Mouse (Mus musculus): ENCODE results near the gene Tdrd6. TPM values are rescaled to one million over a fixed set of nuclear protein-coding genes. Genes with fewer than 3 reads are reported as not detected.
A peak's percentile ranks its signal among the peaks of the same experiment; 100 is the strongest.

The Tdrd6 gene
- polyA plus RNA-seq, 1 experiment from 2014 or later: 0.33 TPM

DNA sequence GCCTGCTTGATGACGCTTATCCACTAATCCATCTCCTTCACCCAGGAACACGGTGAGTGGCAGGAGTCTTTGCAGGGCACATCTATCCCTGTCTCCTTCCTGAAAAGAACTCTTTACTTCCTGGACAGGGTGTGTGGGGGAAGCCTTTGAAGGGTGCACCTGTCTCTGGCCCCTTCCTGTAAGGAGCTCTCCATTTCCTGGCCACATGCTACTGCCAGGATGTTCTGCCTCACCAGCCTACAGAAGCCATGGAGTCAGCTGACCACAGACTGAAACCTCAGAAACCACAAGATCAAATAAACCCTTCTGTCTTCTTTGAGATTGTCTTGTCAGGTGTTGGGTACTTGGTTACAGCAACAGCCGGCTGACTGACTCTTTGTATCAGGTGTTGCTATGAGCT lies 15.0 kb upstream of the Tdrd6 start:
- Histone ChIP-seq H3K9ac (no peak overlapping the region), H3K4me3 (no peak overlapping the region), H3K4me2 (replicated peaks) (no peak overlapping the region), H3K4me1 (no peaks in the 10 kb centered on the region), H3K36me3 (peaks cover 44% of the 10 kb centered on the region), H3K27me3 (replicated peaks) (no peaks in the 10 kb centered on the region), H3K27ac (no peak overlapping the region), H3K9me3 (no peaks in the 10 kb centered on the region)
- 93% methylated on average over 3 of the region's 3 CpGs for WGBS
- no peak for ATAC-seq (ENCODE audit: low FRiP score, low read depth)

DNA sequence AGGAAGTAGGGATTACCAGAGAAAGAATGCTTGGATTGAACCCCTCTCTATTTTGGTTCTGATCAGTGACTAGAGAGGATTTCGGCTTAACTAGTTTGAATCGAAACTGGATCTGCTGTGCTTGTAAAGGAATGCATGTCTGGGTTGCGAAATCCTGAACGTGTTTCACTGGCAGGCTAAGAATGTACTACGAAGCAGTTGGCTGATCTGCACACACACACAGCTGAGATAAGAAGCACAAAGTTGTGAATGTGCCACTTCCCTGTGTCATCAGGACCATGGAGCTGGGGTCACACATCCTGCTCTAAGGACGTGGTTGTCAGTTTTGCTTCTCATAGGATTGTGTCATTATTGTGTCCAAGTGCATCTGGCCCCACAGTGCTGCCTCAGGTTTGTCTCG lies 14.3 kb upstream of the Tdrd6 start:
- H3K4me2 ChIP-seq (replicated peaks): no peak overlapping the region
- no peaks in the 10 kb centered on the region for H3K4me1 ChIP-seq
- no peak for ATAC-seq (ENCODE audit: low FRiP score, low read depth)
- H3K27ac ChIP-seq: no peak overlapping the region
- H3K27me3 ChIP-seq (replicated peaks): no peaks in the 10 kb centered on the region
- no peak overlapping the region for H3K9ac ChIP-seq
- H3K4me3 ChIP-seq: no peak overlapping the region
- WGBS: 89% methylated on average over 7 of the region's 7 CpGs
- H3K9me3 ChIP-seq: no peaks in the 10 kb centered on the region
- H3K36me3 ChIP-seq: peaks cover 42% of the 10 kb centered on the region

DNA sequence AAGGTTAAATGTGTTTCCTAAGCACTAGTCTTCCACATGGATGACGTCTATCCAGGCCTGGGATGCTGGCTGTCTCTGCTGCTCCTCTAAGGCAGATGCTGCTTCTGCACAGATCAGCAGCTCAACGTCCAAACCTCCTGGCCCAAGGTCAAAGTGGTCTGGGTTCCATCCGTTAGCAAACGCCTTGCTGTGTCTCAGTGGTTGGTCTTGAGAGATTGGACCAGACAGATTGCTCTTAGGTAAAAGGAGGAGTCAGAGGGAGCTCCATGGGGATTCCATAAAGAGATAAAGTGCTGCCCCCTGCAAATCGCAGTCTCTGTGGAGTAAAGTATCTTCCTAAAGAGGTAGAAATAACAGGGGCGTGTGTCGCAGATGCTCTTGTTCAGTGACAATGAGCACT lies 13.1 kb upstream of the Tdrd6 start:
- ATAC-seq (ENCODE audit: low FRiP score, low read depth): no peak
- no peaks in the 10 kb centered on the region for H3K27me3 ChIP-seq (replicated peaks)
- peaks cover 42% of the 10 kb centered on the region for H3K36me3 ChIP-seq
- no peak overlapping the region for H3K4me3 ChIP-seq
- H3K9ac ChIP-seq: no peak overlapping the region
- no peaks in the 10 kb centered on the region for H3K4me1 ChIP-seq
- WGBS: 75% methylated on average over 7 of the region's 7 CpGs
- no peak overlapping the region for H3K4me2 ChIP-seq (replicated peaks)
- H3K9me3 ChIP-seq: no peaks in the 10 kb centered on the region
- no peak overlapping the region for H3K27ac ChIP-seq

DNA sequence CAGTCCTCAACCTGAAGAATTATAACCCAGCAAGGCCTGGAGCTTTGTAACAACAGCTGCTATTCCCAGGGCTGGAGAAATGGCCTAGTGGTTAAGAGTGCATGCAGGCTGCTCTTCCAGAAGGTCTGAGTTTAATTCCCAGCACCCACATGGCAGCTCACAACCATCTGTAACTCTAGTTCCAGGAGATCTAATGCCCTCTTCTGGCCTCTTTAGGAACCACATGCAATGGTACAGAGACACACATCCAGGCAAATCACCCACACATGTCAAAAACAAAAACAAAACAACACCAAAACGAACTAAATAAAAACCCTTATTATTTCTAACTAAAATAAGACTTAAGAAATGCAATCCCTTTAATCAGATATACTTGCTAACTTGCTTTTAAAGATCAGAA lies 10.7 kb upstream of the Tdrd6 start:
- H3K4me2 ChIP-seq (replicated peaks): no peak overlapping the region
- H3K4me1 ChIP-seq: no peaks in the 10 kb centered on the region
- H3K4me3 ChIP-seq: no peak overlapping the region
- H3K9ac ChIP-seq: no peak overlapping the region
- 0 out of 2 replicates have a peak, but pooled peaks cover 4% of the 10 kb centered on the region for H3K9me3 ChIP-seq
- no peak overlapping the region for H3K27ac ChIP-seq
- no peak for ATAC-seq (ENCODE audit: low FRiP score, low read depth)
- no peaks in the 10 kb centered on the region for H3K27me3 ChIP-seq (replicated peaks)
- WGBS: 86% methylated on average over 1 of the region's 1 CpGs
- H3K36me3 ChIP-seq: peaks cover 37% of the 10 kb centered on the region

DNA sequence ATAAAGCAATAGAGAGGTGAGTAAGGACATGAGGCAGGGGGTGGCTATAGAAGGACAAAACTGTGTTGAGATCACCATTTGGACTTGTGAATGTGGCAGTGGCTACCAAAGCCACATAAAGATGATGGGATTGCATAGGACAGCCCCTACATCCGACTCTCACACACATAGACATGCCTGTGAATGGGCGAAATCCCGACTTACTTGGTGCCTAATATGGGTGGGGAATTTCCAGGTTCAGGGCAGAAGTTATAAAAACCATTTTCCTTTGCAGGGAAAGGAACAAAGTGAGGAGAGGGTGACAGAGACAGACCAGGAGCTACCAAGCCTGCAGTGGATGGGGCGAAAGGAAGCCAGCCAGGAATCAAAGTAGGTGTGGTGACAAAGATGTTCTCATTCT lies 7.0 kb upstream of the Tdrd6 start:
- no peaks in the 10 kb centered on the region for H3K27me3 ChIP-seq (replicated peaks)
- H3K4me2 ChIP-seq (replicated peaks): no peak overlapping the region
- H3K36me3 ChIP-seq: peaks cover 5% of the 10 kb centered on the region; the same call in 1 of the 2 replicates
- 0 out of 2 replicates have a peak, but pooled peaks cover 4% of the 10 kb centered on the region for H3K9me3 ChIP-seq
- H3K4me3 ChIP-seq: no peak overlapping the region
- no peak for ATAC-seq (ENCODE audit: low FRiP score, low read depth)
- 95% methylated on average over 4 of the region's 4 CpGs for WGBS
- no peak overlapping the region for H3K9ac ChIP-seq
- H3K4me1 ChIP-seq: no peaks in the 10 kb centered on the region
- H3K27ac ChIP-seq: no peak overlapping the region

DNA sequence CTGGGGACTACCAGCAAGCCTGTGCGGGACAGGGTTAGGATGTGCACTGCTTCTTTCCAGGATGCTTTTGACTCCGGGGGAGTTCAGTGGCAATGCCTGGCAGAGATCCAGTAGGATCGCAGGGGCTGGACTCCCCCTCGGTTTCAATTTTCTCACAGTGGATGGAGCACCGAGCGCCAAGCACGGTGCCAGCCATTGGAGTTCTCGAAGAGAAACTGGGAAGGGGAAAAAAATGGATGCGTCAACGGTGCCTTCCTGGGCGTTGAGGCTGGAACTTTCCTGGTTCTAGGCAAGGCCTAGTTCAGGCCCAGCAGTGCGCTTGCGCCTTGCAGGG lies 295 bp upstream of the Tdrd6 start:
- Histone ChIP-seq H3K4me3 (peak overlapping the region; percentile 39), H3K4me1 (peaks cover 14% of the 10 kb centered on the region), H3K9ac (no peak overlapping the region), H3K36me3 (no peaks in the 10 kb centered on the region), H3K27me3 (replicated peaks) (peaks cover 35% of the 10 kb centered on the region), H3K4me2 (replicated peaks) (peak overlapping the region; percentile 85), H3K9me3 (0 out of 2 replicates have a peak, but pooled peaks cover 9% of the 10 kb centered on the region), H3K27ac (no peak overlapping the region)
- ATAC-seq (ENCODE audit: low FRiP score, low read depth): no peak; the same call in 1 of the 2 replicates
- 43% methylated on average over 13 of the region's 13 CpGs for WGBS

DNA sequence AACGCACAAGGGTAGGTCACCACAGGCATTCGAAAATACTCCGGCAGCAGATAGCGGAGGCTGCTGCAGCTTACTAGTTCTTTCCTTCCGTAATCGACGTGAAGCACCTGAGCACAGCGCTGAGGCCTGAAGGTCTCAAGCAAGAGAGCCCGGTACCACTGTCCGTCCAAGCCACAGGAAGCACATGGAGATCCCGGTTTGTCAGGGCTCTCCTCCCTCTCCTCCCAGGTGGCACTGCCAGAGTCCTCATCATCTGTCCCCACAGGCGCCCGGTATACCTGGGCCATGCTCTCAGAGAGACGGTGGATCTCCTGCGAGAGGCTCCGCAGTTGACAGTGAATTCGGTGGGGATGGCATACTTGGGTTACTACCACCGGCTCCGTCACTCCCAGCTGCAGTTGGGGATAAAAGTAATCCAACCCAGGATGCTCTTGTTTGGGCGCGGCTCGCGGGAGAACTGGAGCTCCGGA lies 1.0 kb downstream of the Tdrd6 start:
- Histone ChIP-seq H3K27ac (no peak overlapping the region), H3K36me3 (no peaks in the 10 kb centered on the region), H3K27me3 (replicated peaks) (peaks cover 35% of the 10 kb centered on the region), H3K4me3 (peak overlapping the region; percentile 39), H3K9me3 (0 out of 2 replicates have a peak, but pooled peaks cover 9% of the 10 kb centered on the region), H3K9ac (no peak overlapping the region), H3K4me1 (peaks cover 14% of the 10 kb centered on the region), H3K4me2 (replicated peaks) (peak overlapping the region; percentile 85)
- ATAC-seq (ENCODE audit: low FRiP score, low read depth): no peak
- WGBS: 21% methylated on average over 24 of the region's 24 CpGs

DNA sequence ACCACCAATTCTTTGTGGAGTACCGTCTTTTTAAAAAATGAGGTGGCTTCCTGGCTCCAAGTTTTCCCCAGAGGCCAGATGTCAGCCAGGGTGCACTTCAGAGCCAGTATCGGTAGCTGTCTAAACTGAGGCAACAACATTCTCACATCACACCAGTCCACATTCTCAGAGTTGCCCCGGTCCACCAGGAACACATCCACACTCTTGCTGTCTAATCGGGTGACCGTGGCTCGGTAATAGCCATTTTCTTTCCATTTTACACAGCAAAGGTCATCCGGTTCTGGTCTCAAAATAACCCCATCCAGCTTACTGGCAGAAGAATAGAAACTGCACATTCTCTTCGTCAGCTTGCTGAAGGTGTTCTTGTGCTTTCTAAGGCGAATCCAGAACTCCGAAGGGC lies 1.9 kb downstream of the Tdrd6 start:
- 89% methylated on average over 10 of the region's 10 CpGs for WGBS
- H3K9ac ChIP-seq: no peak overlapping the region
- peaks cover 35% of the 10 kb centered on the region for H3K27me3 ChIP-seq (replicated peaks)
- H3K27ac ChIP-seq: no peak overlapping the region
- H3K4me2 ChIP-seq (replicated peaks): no peak overlapping the region
- no peaks in the 10 kb centered on the region for H3K36me3 ChIP-seq
- ATAC-seq (ENCODE audit: low FRiP score, low read depth): no peak
- no peak overlapping the region for H3K4me3 ChIP-seq
- 0 out of 2 replicates have a peak, but pooled peaks cover 9% of the 10 kb centered on the region for H3K9me3 ChIP-seq
- peaks cover 14% of the 10 kb centered on the region for H3K4me1 ChIP-seq

DNA sequence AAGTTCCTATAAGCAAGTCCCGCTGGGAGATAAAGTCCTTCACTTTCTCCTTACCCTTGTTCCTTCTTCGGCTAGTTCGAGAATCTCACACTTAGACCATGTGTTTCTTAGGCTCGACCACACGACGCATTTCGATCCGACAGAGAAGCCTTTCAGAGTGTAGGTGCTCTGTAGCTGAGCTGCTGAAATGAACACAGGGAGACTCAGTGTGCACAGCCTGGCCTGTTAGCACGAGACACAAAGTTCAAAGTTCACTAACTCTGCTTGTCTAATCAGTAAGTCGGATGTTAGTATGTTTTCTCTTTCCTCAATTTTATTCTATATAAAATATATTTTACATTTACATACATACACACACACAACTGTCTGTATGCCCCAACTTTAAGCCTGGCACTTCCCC lies 8.0 kb downstream of the Tdrd6 start:
- Histone ChIP-seq H3K27me3 (replicated peaks) (no peaks in the 10 kb centered on the region), H3K36me3 (no peaks in the 10 kb centered on the region), H3K27ac (no peak overlapping the region), H3K9ac (no peak overlapping the region), H3K4me1 (no peaks in the 10 kb centered on the region), H3K4me3 (no peak overlapping the region), H3K4me2 (replicated peaks) (no peak overlapping the region), H3K9me3 (0 out of 2 replicates have a peak, but pooled peaks cover 1% of the 10 kb centered on the region)
- no peak for ATAC-seq (ENCODE audit: low FRiP score, low read depth)
- WGBS: 91% methylated on average over 10 of the region's 10 CpGs

DNA sequence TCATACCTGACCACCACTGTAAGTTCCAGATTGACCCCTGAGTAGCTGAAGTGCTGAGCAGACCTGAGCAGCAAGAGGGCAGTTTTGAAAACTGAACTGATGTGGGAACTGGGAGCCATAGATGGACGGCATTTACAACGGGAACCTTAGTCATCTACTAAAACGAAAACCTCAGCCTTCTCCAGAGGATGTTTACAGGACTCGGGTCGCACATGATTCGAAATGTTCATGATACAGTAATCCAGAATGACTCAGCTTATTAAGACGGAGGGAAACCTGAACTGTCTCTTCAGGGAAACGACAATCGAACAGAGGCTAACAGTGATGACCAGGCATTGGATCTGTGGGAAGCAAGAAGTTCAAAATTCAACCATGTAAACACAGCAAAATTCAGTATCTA lies 10.9 kb downstream of the Tdrd6 start:
- Histone ChIP-seq H3K9me3 (no peaks in the 10 kb centered on the region), H3K36me3 (no peaks in the 10 kb centered on the region), H3K4me2 (replicated peaks) (no peak overlapping the region), H3K27ac (no peak overlapping the region), H3K4me3 (no peak overlapping the region), H3K9ac (no peak overlapping the region), H3K4me1 (no peaks in the 10 kb centered on the region), H3K27me3 (replicated peaks) (no peaks in the 10 kb centered on the region)
- WGBS: 91% methylated on average over 9 of the region's 9 CpGs
- ATAC-seq (ENCODE audit: low FRiP score, low read depth): no peak

DNA sequence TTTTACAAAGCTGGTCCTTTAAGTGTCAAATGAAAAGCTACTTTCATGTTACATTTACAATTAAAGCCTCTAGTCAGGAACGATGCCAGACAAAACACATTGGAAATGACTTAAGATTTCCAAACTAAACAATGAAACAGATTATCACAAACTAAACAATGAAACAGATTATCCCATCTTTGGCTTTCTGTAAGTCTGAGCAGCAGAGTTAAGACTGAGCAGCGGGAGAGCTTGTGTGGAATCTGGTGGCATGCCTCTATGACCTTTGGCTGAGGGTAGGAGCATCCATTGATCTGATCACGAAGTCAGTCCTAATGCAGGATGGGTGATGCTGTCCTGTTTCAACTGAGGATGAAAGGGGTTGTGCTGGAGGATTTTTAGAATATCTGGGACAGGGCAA lies 17.9 kb downstream of the Tdrd6 start:
- H3K9ac ChIP-seq: no peak overlapping the region
- H3K27me3 ChIP-seq (replicated peaks): no peaks in the 10 kb centered on the region
- no peaks in the 10 kb centered on the region for H3K4me1 ChIP-seq
- no peak overlapping the region for H3K27ac ChIP-seq
- H3K9me3 ChIP-seq: no peaks in the 10 kb centered on the region
- 84% methylated on average over 3 of the region's 3 CpGs for WGBS
- no peak for ATAC-seq (ENCODE audit: low FRiP score, low read depth)
- no peak overlapping the region for H3K4me3 ChIP-seq
- no peak overlapping the region for H3K4me2 ChIP-seq (replicated peaks)
- no peaks in the 10 kb centered on the region for H3K36me3 ChIP-seq

DNA sequence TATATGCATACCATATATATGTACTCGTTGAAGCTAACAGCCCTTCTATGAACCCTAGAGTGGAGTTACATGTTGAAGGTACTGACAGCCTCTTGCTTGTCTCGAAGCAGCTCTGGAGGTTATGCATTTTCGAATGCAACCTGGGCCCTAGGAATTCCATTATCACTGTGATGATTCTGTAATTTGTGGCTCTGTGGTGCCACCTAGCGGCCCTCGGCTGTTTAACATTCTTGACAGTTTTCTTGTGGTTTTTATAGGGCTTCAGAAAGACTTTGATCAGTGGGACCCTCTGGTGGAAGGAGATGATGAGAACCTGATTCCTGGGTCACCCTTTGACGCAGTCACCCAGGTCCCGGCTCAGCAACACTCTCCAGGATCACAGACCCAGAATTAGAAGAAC lies 18.5 kb downstream of the Tdrd6 start:
- Histone ChIP-seq H3K36me3 (no peaks in the 10 kb centered on the region), H3K27me3 (replicated peaks) (no peaks in the 10 kb centered on the region), H3K27ac (no peak overlapping the region), H3K4me2 (replicated peaks) (no peak overlapping the region), H3K4me1 (no peaks in the 10 kb centered on the region), H3K9ac (no peak overlapping the region), H3K9me3 (no peaks in the 10 kb centered on the region), H3K4me3 (no peak overlapping the region)
- ATAC-seq (ENCODE audit: low FRiP score, low read depth): no peak
- WGBS: 27% methylated on average over 7 of the region's 7 CpGs

DNA sequence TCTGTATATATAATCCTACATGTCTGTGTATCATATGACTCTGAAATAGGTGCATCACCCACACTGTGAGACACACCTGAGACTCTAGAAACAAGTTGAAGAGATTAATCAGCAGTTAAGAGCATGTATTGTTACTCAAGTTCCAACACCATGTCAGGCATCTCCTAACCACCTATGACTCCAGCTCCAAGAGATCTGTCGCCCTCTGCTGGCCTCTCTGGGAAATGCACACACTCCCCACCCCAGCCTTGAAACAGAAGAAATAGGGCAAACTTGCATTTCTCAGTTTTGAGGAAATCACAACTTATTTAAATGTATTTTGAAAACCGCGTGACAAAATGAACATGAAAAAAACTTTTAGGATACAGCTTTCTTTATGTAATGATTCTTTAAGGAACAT lies 23.4 kb downstream of the Tdrd6 start:
- 15% methylated on average over 3 of the region's 3 CpGs for WGBS
- no peaks in the 10 kb centered on the region for H3K9me3 ChIP-seq
- no peaks in the 10 kb centered on the region for H3K36me3 ChIP-seq
- no peaks in the 10 kb centered on the region for H3K4me1 ChIP-seq
- ATAC-seq (ENCODE audit: low FRiP score, low read depth): no peak
- H3K27me3 ChIP-seq (replicated peaks): no peaks in the 10 kb centered on the region
- no peak overlapping the region for H3K27ac ChIP-seq
- no peak overlapping the region for H3K4me2 ChIP-seq (replicated peaks)
- H3K9ac ChIP-seq: no peak overlapping the region
- H3K4me3 ChIP-seq: no peak overlapping the region
